Mouse (Mus musculus): Measurements from ENCODE around the gene Mmp2.

Gene Mmp2

GRCm38 (mm10) chr8:92828251-92828743, 1.2 kb downstream of the Mmp2 start:
- H3K27me3 ChIP-seq (ENCODE audit: insufficient read depth, low read length), result peaks cover 24% of the 10 kb centered on the region
- H3K36me3 ChIP-seq (ENCODE audit: insufficient read depth, low read length), result no peaks in the 10 kb centered on the region
- no peak overlapping the region for H3K4me3 ChIP-seq (replicated peaks; ENCODE audit: low read length)
- peaks cover 12% of the 10 kb centered on the region; the same call in 1 of the 2 replicates for H3K9me3 ChIP-seq (ENCODE audit: low read length)
- H3K4me1 ChIP-seq (replicated peaks; ENCODE audit: low read depth, low read length), result peaks cover 12% of the 10 kb centered on the region
- TF ChIP-seq CTCF (conservative IDR thresholded peaks at IDR 0.05; ENCODE audit: low read length), result no peak
- TF ChIP-seq POU5F1 (IDR thresholded peaks at IDR 0.05; ENCODE audit: borderline replicate concordance, low read length), result no peak
- no peak for TF ChIP-seq NANOG (IDR thresholded peaks at IDR 0.05; ENCODE audit: borderline replicate concordance, low read length)

GRCm38 (mm10) chr8:92834065-92834731, 7.1 kb downstream of the Mmp2 start:
- Histone ChIP-seq H3K4me3 (replicated peaks; ENCODE audit: low read length) (no peak overlapping the region), H3K27me3 (ENCODE audit: insufficient read depth, low read length) (peaks cover 7% of the 10 kb centered on the region), H3K9me3 (ENCODE audit: low read length) (0 out of 2 replicates have a peak, but pooled peaks cover 4% of the 10 kb centered on the region), H3K36me3 (ENCODE audit: insufficient read depth, low read length) (peaks cover 15% of the 10 kb centered on the region), H3K4me1 (replicated peaks; ENCODE audit: low read depth, low read length) (no peaks in the 10 kb centered on the region)
- TF ChIP-seq POU5F1 (IDR thresholded peaks at IDR 0.05; ENCODE audit: borderline replicate concordance, low read length), result no peak
- TF ChIP-seq NANOG (IDR thresholded peaks at IDR 0.05; ENCODE audit: borderline replicate concordance, low read length), result no peak
- TF ChIP-seq CTCF (conservative IDR thresholded peaks at IDR 0.05; ENCODE audit: low read length), result no peak

GRCm38 (mm10) chr8:92834786-92835500, 7.9 kb downstream of the Mmp2 start:
- H3K36me3 ChIP-seq (ENCODE audit: insufficient read depth, low read length), result peaks cover 16% of the 10 kb centered on the region
- 0 out of 2 replicates have a peak, but pooled peaks cover 7% of the 10 kb centered on the region for H3K9me3 ChIP-seq (ENCODE audit: low read length)
- H3K4me1 ChIP-seq (replicated peaks; ENCODE audit: low read depth, low read length), result no peaks in the 10 kb centered on the region
- no peak overlapping the region for H3K4me3 ChIP-seq (replicated peaks; ENCODE audit: low read length)
- H3K27me3 ChIP-seq (ENCODE audit: insufficient read depth, low read length), result peaks cover 3% of the 10 kb centered on the region
- TF ChIP-seq CTCF (conservative IDR thresholded peaks at IDR 0.05; ENCODE audit: low read length), result no peak
- no peak for TF ChIP-seq POU5F1 (IDR thresholded peaks at IDR 0.05; ENCODE audit: borderline replicate concordance, low read length)
- TF ChIP-seq NANOG (IDR thresholded peaks at IDR 0.05; ENCODE audit: borderline replicate concordance, low read length), result no peak

- no peak overlapping the region for H3K4me3 ChIP-seq (replicated peaks; ENCODE audit: low read length)
- no peaks in the 10 kb centered on the region for H3K27me3 ChIP-seq (ENCODE audit: insufficient read depth, low read length)
- H3K36me3 ChIP-seq (ENCODE audit: insufficient read depth, low read length), result peaks cover 16% of the 10 kb centered on the region
- H3K4me1 ChIP-seq (replicated peaks; ENCODE audit: low read depth, low read length), result no peaks in the 10 kb centered on the region
- H3K9me3 ChIP-seq (ENCODE audit: low read length), result 0 out of 2 replicates have a peak, but pooled peaks cover 7% of the 10 kb centered on the region
- TF ChIP-seq CTCF (conservative IDR thresholded peaks at IDR 0.05; ENCODE audit: low read length) (no peak), POU5F1 (IDR thresholded peaks at IDR 0.05; ENCODE audit: borderline replicate concordance, low read length) (no peak), NANOG (IDR thresholded peaks at IDR 0.05; ENCODE audit: borderline replicate concordance, low read length) (no peak)
Measured at GRCm38 (mm10) chr8:92835901-92836300, 8.8 kb downstream of the Mmp2 start.

- 0 out of 2 replicates have a peak, but pooled peaks cover 7% of the 10 kb centered on the region for H3K9me3 ChIP-seq (ENCODE audit: low read length)
- H3K4me1 ChIP-seq (replicated peaks; ENCODE audit: low read depth, low read length), result no peaks in the 10 kb centered on the region; the same call in 1 of the 2 replicates
- TF ChIP-seq POU5F1 (IDR thresholded peaks at IDR 0.05; ENCODE audit: borderline replicate concordance, low read length) (no peak), NANOG (IDR thresholded peaks at IDR 0.05; ENCODE audit: borderline replicate concordance, low read length) (no peak)
- no peaks in the 10 kb centered on the region for H3K27me3 ChIP-seq (ENCODE audit: insufficient read depth, low read length)
- H3K36me3 ChIP-seq (ENCODE audit: insufficient read depth, low read length), result peaks cover 16% of the 10 kb centered on the region
- no peak overlapping the region for H3K4me3 ChIP-seq (replicated peaks; ENCODE audit: low read length)
Measured at GRCm38 (mm10) chr8:92838616-92839015, 11.5 kb downstream of the Mmp2 start.

GRCm38 (mm10) chr8:92839161-92839560, 12.1 kb downstream of the Mmp2 start:
- no peak for TF ChIP-seq POU5F1 (IDR thresholded peaks at IDR 0.05; ENCODE audit: borderline replicate concordance, low read length)
- TF ChIP-seq CTCF (conservative IDR thresholded peaks at IDR 0.05; ENCODE audit: low read length), result no peak
- TF ChIP-seq NANOG (IDR thresholded peaks at IDR 0.05; ENCODE audit: borderline replicate concordance, low read length), result no peak
- H3K4me1 ChIP-seq (replicated peaks; ENCODE audit: low read depth, low read length), result no peaks in the 10 kb centered on the region; the same call in 1 of the 2 replicates
- 0 out of 2 replicates have a peak, but pooled peaks cover 7% of the 10 kb centered on the region for H3K9me3 ChIP-seq (ENCODE audit: low read length)
- H3K27me3 ChIP-seq (ENCODE audit: insufficient read depth, low read length), result no peaks in the 10 kb centered on the region
- no peak overlapping the region for H3K4me3 ChIP-seq (replicated peaks; ENCODE audit: low read length)
- H3K36me3 ChIP-seq (ENCODE audit: insufficient read depth, low read length), result peaks cover 16% of the 10 kb centered on the region

- Histone ChIP-seq H3K4me1 (replicated peaks; ENCODE audit: low read depth, low read length) (no peaks in the 10 kb centered on the region; the same call in 1 of the 2 replicates), H3K36me3 (ENCODE audit: insufficient read depth, low read length) (peaks cover 16% of the 10 kb centered on the region), H3K4me3 (replicated peaks; ENCODE audit: low read length) (no peak overlapping the region), H3K9me3 (ENCODE audit: low read length) (0 out of 2 replicates have a peak, but pooled peaks cover 7% of the 10 kb centered on the region), H3K27me3 (ENCODE audit: insufficient read depth, low read length) (no peaks in the 10 kb centered on the region)
- TF ChIP-seq CTCF (conservative IDR thresholded peaks at IDR 0.05; ENCODE audit: low read length) (no peak), POU5F1 (IDR thresholded peaks at IDR 0.05; ENCODE audit: borderline replicate concordance, low read length) (no peak), NANOG (IDR thresholded peaks at IDR 0.05; ENCODE audit: borderline replicate concordance, low read length) (no peak)
Measured at GRCm38 (mm10) chr8:92839876-92840275, 12.8 kb downstream of the Mmp2 start.

GRCm38 (mm10) chr8:92846684-92847083, 19.6 kb downstream of the Mmp2 start:
- H3K9me3 ChIP-seq (ENCODE audit: low read length), result no peaks in the 10 kb centered on the region
- TF ChIP-seq CTCF (conservative IDR thresholded peaks at IDR 0.05; ENCODE audit: low read length) (no peak), POU5F1 (IDR thresholded peaks at IDR 0.05; ENCODE audit: borderline replicate concordance, low read length) (no peak), NANOG (IDR thresholded peaks at IDR 0.05; ENCODE audit: borderline replicate concordance, low read length) (no peak)
- no peaks in the 10 kb centered on the region for H3K27me3 ChIP-seq (ENCODE audit: insufficient read depth, low read length)

More at GRCm38 (mm10) chr8:92846684-92847083, 19.6 kb downstream of the Mmp2 start:
- Histone ChIP-seq H3K4me1 (replicated peaks; ENCODE audit: low read depth, low read length) (peaks cover 25% of the 10 kb centered on the region), H3K4me3 (replicated peaks; ENCODE audit: low read length) (no peak overlapping the region), H3K36me3 (ENCODE audit: insufficient read depth, low read length) (no peaks in the 10 kb centered on the region)
